Mouse (Mus musculus) spleen, adult 2 months (tissue): ENCODE data around the gene Sdhd. TPM values are rescaled to one million over a fixed set of nuclear protein-coding genes. Genes with fewer than 3 reads are reported as not detected.
"Not testable (repeated sequence)": the region's sequence is repeated elsewhere in the genome, so short reads cannot be mapped to it uniquely, and the experiment has no call there.

Source experiments
- DNase-seq, 2 experiments: peaks; one replicate each; pipeline versions ENCODE4 v3.0.0 to v3.0.0-alpha.2; 2012 to 2021; ENCODE audit warnings: low spot score in 2 of 2, low read depth in 1 of 2
- H3K27ac ChIP-seq: fragments of 200-500 bp; 2 replicates; pipeline ENCODE4 v1.5.1; 2012; ENCODE audit warnings: low read length, inconsistent platforms; ENCODE audit not compliant: insufficient read depth
- H3K27me3 ChIP-seq: fragments of 200-500 bp; 2 replicates; pipeline ENCODE4 v1.6.1; 2012; ENCODE audit warnings: mild to moderate bottlenecking, moderate library complexity, low read length, inconsistent platforms; ENCODE audit not compliant: control insufficient read depth, insufficient read depth
- H3K36me3 ChIP-seq: fragments of 200-500 bp; 2 replicates; pipeline ENCODE4 v1.6.1; 2012; ENCODE audit warnings: mild to moderate bottlenecking, low read length, inconsistent platforms; ENCODE audit not compliant: control insufficient read depth, insufficient read depth
- H3K4me1 ChIP-seq: fragments of 200-500 bp; 2 replicates; pipeline ENCODE4 v1.6.1; 2011; ENCODE audit warnings: inconsistent platforms; ENCODE audit not compliant: control insufficient read depth, insufficient read depth, insufficient read length
- H3K4me3 ChIP-seq: fragments of 200-500 bp; 2 replicates; pipeline ENCODE4 v1.5.1; 2011; ENCODE audit warnings: mild to moderate bottlenecking, inconsistent platforms; ENCODE audit not compliant: insufficient read depth, insufficient read length; ENCODE audit errors: extremely low read depth
- CTCF ChIP-seq: fragments of 200-500 bp; IDR thresholded peaks from 2 replicates; pipeline ENCODE4 v1.5.1; 2011; ENCODE audit warnings: mild to moderate bottlenecking, inconsistent platforms; ENCODE audit not compliant: insufficient read depth, insufficient read length, insufficient replicate concordance; ENCODE audit errors: extremely low read depth
- POLR2A ChIP-seq: fragments of 200-500 bp; IDR thresholded peaks from 2 replicates; pipeline ENCODE4 v1.6.1; 2011; ENCODE audit warnings: low read depth, low read length, inconsistent platforms
- WGBS: fragments of 180-500 bp; shearing (Covaris S2); methylation state at CpG from one replicate; pipeline ENCODE4 v1.1.7; 2018; 5-methylcytosine and 5-hydroxymethylcytosine counted together
- polyA plus RNA-seq: library from polyadenylated mRNA; depleted of rRNA; stranded (reverse); fragments of >200 nt; gene quantifications from 2 replicates; pipeline ENCODE4 v1.2.3, GENCODE M21; 2012; rRNA removed

Sdhd gene
- 70.6 and 73.2 TPM in 2 replicates for polyA plus RNA-seq

- peak; percentile 91 to 92 for DNase-seq
- Histone ChIP-seq H3K4me1 (peaks cover 5% of the 10 kb centered on the region), H3K27me3 (no peaks in the 10 kb centered on the region), H3K4me3 (peak within 1 kb of the TSS; percentile 85), H3K36me3 (peaks cover 15% of the 10 kb centered on the region), H3K27ac (peak within 1 kb of the TSS; percentile 84)
- no peak for TF ChIP-seq CTCF
- peak; percentile 62 for TF ChIP-seq POLR2A
- WGBS: under 1% methylated on average over 48 of the region's 48 CpGs
These were observed at the start of gene Sdhd, which contains the start of gene Timm8b for GRCm38 (mm10) chr9:50603189-50603997. Gene Sdhd (minus strand): TSS chr9:50603812. Gene Timm8b (plus strand): TSS chr9:50603910.

GRCm38 (mm10) chr9:50650503-50650902 lies 46.9 kb upstream of the Sdhd start:
- no peak for TF ChIP-seq POLR2A
- TF ChIP-seq CTCF: no peak
- H3K4me3 ChIP-seq: no peak overlapping the region
- 96% methylated on average over 10 of the region's 10 CpGs for WGBS
- no peak overlapping the region for H3K27ac ChIP-seq
- H3K27me3 ChIP-seq: no peaks in the 10 kb centered on the region
- H3K4me1 ChIP-seq: no peaks in the 10 kb centered on the region
- H3K36me3 ChIP-seq: peaks cover 30% of the 10 kb centered on the region
- DNase-seq: no peak

GRCm38 (mm10) chr9:50646826-50647370 lies 43.3 kb upstream of the Sdhd start:
- H3K27ac ChIP-seq: no peak overlapping the region
- no peaks in the 10 kb centered on the region for H3K27me3 ChIP-seq
- no peaks in the 10 kb centered on the region for H3K4me1 ChIP-seq
- no peak overlapping the region for H3K4me3 ChIP-seq
- H3K36me3 ChIP-seq: peaks cover 42% of the 10 kb centered on the region
- DNase-seq: no peak
- WGBS: 95% methylated on average over 10 of the region's 10 CpGs
- TF ChIP-seq CTCF (no peak), POLR2A (no peak)

GRCm38 (mm10) chr9:50634270-50634669 lies 30.7 kb upstream of the Sdhd start:
- H3K4me3 ChIP-seq: no peak overlapping the region
- no peak overlapping the region for H3K27ac ChIP-seq
- DNase-seq: no peak
- H3K4me1 ChIP-seq: no peaks in the 10 kb centered on the region
- peaks cover 8% of the 10 kb centered on the region for H3K36me3 ChIP-seq
- 95% methylated on average over 11 of the region's 11 CpGs for WGBS
- TF ChIP-seq POLR2A (no peak), CTCF (no peak)
- H3K27me3 ChIP-seq: no peaks in the 10 kb centered on the region

GRCm38 (mm10) chr9:50633059-50633458 lies 29.4 kb upstream of the Sdhd start:
- no peak for DNase-seq
- Histone ChIP-seq H3K27ac (no peak overlapping the region), H3K4me3 (no peak overlapping the region), H3K4me1 (no peaks in the 10 kb centered on the region), H3K27me3 (no peaks in the 10 kb centered on the region), H3K36me3 (peaks cover 3% of the 10 kb centered on the region; the same call in 1 of the 2 replicates)
- no peak for TF ChIP-seq POLR2A
- peak; percentile 17; the same call in 1 of the 2 replicates for TF ChIP-seq CTCF
- 64% methylated on average over 2 of the region's 2 CpGs for WGBS

GRCm38 (mm10) chr9:50632016-50632688 lies 28.5 kb upstream of the Sdhd start:
- DNase-seq: no peak
- Histone ChIP-seq H3K27ac (no peak overlapping the region), H3K4me1 (no peaks in the 10 kb centered on the region), H3K27me3 (no peaks in the 10 kb centered on the region), H3K4me3 (no peak overlapping the region), H3K36me3 (peaks cover 3% of the 10 kb centered on the region; the same call in 1 of the 2 replicates)
- 85% methylated on average over 6 of the region's 6 CpGs for WGBS
- TF ChIP-seq CTCF (no peak), POLR2A (no peak)

- not testable (repeated sequence) for H3K4me3 ChIP-seq, H3K27me3 ChIP-seq
- WGBS: 92% methylated on average over 6 of the region's 8 CpGs
These were observed 27.3 kb upstream of the Sdhd start for GRCm38 (mm10) chr9:50630903-50631302.

More at GRCm38 (mm10) chr9:50630903-50631302, 27.3 kb upstream of the Sdhd start:
- not testable (repeated sequence) for H3K36me3 ChIP-seq, H3K4me1 ChIP-seq, DNase-seq, H3K27ac ChIP-seq
